8 mouse cellular contexts compared by ENCODE assay signal in genomic region chr11:85525501-85525885, GRCm38 (mm10).
DNase-seq lines count a peak whose midpoint lies in the region; ATAC-seq and TF ChIP-seq lines count a peak whose summit lies in the region.
"Had no signal": no experiment of that assay in that cellular context is flagged by ENCODE, and none has a peak within 500 bp of the region (broad histone marks: within the 10 kb centered on the region; RNA-seq: fewer than 3 reads in every experiment).

No protein-coding gene starts in this region.

- intact Hi-C loops in left cerebral cortex, postnatal 14 days (cut with DNase I): no loop called here

- no peaks in the 10 kb centered on the region for H3K27me3 ChIP-seq in kidney, adult 2 months (replicated peaks; ENCODE audit: control insufficient read depth, insufficient read depth, low read length)
- H3K27me3 ChIP-seq in embryonic facial prominence, embryonic 13.5 days: no peaks in the 10 kb centered on the region
- peaks cover 34% of the 10 kb centered on the region for H3K27me3 ChIP-seq in hindbrain, embryonic 14.5 days (ENCODE audit: control insufficient read depth, insufficient read depth, low read length)

- H3K9me3 ChIP-seq in embryonic facial prominence, embryonic 13.5 days: no peaks in the 10 kb centered on the region
- no peaks in the 10 kb centered on the region for H3K9me3 ChIP-seq in hindbrain, embryonic 14.5 days (ENCODE audit: control insufficient read depth, low read length)
- H3K9me3 ChIP-seq: liver, embryonic 15.5 days had no signal

- 48% methylated on average over 10 of the region's 10 CpGs for WGBS in kidney, adult 2 months
- 15% methylated on average over 10 of the region's 10 CpGs for WGBS in embryonic facial prominence, embryonic 13.5 days
- 49% methylated on average over 10 of the region's 10 CpGs for WGBS in hindbrain, embryonic 14.5 days
- WGBS in macrophage (ENCODE audit: missing documents): 36% methylated on average over 10 of the region's 10 CpGs

- TF ChIP-seq CTCF in kidney, adult 2 months (conservative IDR thresholded peaks at IDR 0.05; ENCODE audit: insufficient read depth, insufficient read length, low read depth, low read length): no peak

- peaks cover 6% of the 10 kb centered on the region for H3K4me1 ChIP-seq in kidney, adult 2 months (ENCODE audit: control insufficient read depth, insufficient read depth, low read length)
- H3K4me1 ChIP-seq in embryonic facial prominence, embryonic 13.5 days: peaks cover 50% of the 10 kb centered on the region
- H3K4me1 ChIP-seq in hindbrain, embryonic 14.5 days (replicated peaks; ENCODE audit: control insufficient read depth, insufficient read depth, low read length): peaks cover 14% of the 10 kb centered on the region

- peak overlapping the region; percentile 51 for H3K27ac ChIP-seq in kidney, adult 2 months (ENCODE audit: insufficient read depth, low read depth, low read length)
- H3K27ac ChIP-seq in embryonic facial prominence, embryonic 13.5 days: peak overlapping the region; percentile 84
- no peak overlapping the region for H3K27ac ChIP-seq in hindbrain, embryonic 14.5 days
- peak overlapping the region; percentile 90 for H3K27ac ChIP-seq in macrophage

- no peak for ATAC-seq in embryonic facial prominence, embryonic 13.5 days (ENCODE audit: insufficient number of reproducible peaks, insufficient read depth, low FRiP score, low TSS enrichment, low read depth)
- ATAC-seq in hindbrain, embryonic 14.5 days (ENCODE audit: low FRiP score): no peak

- no peak for TF ChIP-seq POLR2A in kidney, adult 2 months (IDR thresholded peaks at IDR 0.05; ENCODE audit: low read depth, low read length)

- peak; percentile 24 for DNase-seq in kidney, adult 2 months
- DNase-seq in kidney, postnatal 25 days: no peak
- no peak for DNase-seq in hindbrain, embryonic 14.5 days (ENCODE audit: low spot score)
- no peak for DNase-seq in left cerebral cortex, postnatal 14 days (ENCODE audit: low spot score in 2 of 2)
- no peak for DNase-seq in natural killer cell, adult 2 months (ENCODE audit: low spot score in 2 of 2)

- peak overlapping the region; percentile 64 for H3K9ac ChIP-seq in embryonic facial prominence, embryonic 13.5 days
- H3K9ac ChIP-seq in hindbrain, embryonic 14.5 days: no peak overlapping the region
- H3K9ac ChIP-seq: liver, embryonic 15.5 days had no signal

- no peaks in the 10 kb centered on the region for H3K79me2 ChIP-seq in macrophage (ENCODE audit: inconsistent target)

- H3K36me3 ChIP-seq in kidney, adult 2 months (ENCODE audit: control insufficient read depth, insufficient read depth, low read length): no peaks in the 10 kb centered on the region
- no peaks in the 10 kb centered on the region for H3K36me3 ChIP-seq in embryonic facial prominence, embryonic 13.5 days
- no peaks in the 10 kb centered on the region for H3K36me3 ChIP-seq in hindbrain, embryonic 14.5 days (replicated peaks; ENCODE audit: control insufficient read depth, insufficient read depth)
- no peaks in the 10 kb centered on the region for H3K36me3 ChIP-seq in macrophage (ENCODE audit: inconsistent target)
- H3K36me3 ChIP-seq: liver, embryonic 15.5 days had no signal

- H3K4me2 ChIP-seq in embryonic facial prominence, embryonic 13.5 days: peak overlapping the region; percentile 58
- H3K4me2 ChIP-seq in hindbrain, embryonic 14.5 days (replicated peaks): peak overlapping the region; percentile 57
- H3K4me2 ChIP-seq: liver, embryonic 15.5 days had no signal

- no peak overlapping the region; the same call in 1 of the 2 replicates for H3K4me3 ChIP-seq in kidney, adult 2 months (ENCODE audit: insufficient read depth, low read depth, low read length)
- peak overlapping the region; percentile 17; the same call in 1 of the 2 replicates for H3K4me3 ChIP-seq in embryonic facial prominence, embryonic 13.5 days
- no peak overlapping the region for H3K4me3 ChIP-seq in hindbrain, embryonic 14.5 days (replicated peaks; ENCODE audit: low read length)
- H3K4me3 ChIP-seq in macrophage (ENCODE audit: inconsistent target): no peak overlapping the region
- H3K4me3 ChIP-seq: liver, embryonic 15.5 days had no signal
